Mouse (Mus musculus): ENCODE data around the gene Zfp131.

GRCm38 (mm10) chr13:119783581-119783980 is 7.1 kb downstream of the Zfp131 start:
- TF ChIP-seq CTCF (conservative IDR thresholded peaks at IDR 0.05; ENCODE audit: insufficient read depth, insufficient read length, low read depth, low read length) (no peak), POLR2A (IDR thresholded peaks at IDR 0.05; ENCODE audit: low read depth, low read length) (no peak)
